Mouse (Mus musculus) myocyte (in vitro differentiated cells): ENCODE data around the gene Pld4.

Experiments
- E2F4 ChIP-seq: IDR thresholded peaks from one replicate; pipeline ENCODE4 v1.6.1; 2011; ENCODE audit warnings: mild to moderate bottlenecking, control low read depth, moderate library complexity; ENCODE audit not compliant: insufficient read depth
- MAX ChIP-seq: IDR thresholded peaks from one replicate; pipeline ENCODE4 v1.6.1; 2011; ENCODE audit warnings: low read depth, mild to moderate bottlenecking, control low read depth
- MYOD1 ChIP-seq, 3 experiments: IDR thresholded peaks; one replicate each; pipeline ENCODE4 v1.6.1; 2011; ENCODE audit warnings: control low read depth in 2 of 3, low read depth in 2 of 3, mild to moderate bottlenecking in 2 of 3, moderate library complexity in 1 of 3; ENCODE audit not compliant: insufficient read length in 2 of 3, control insufficient read depth in 1 of 3
- POLR2A ChIP-seq: IDR thresholded peaks from one replicate; pipeline ENCODE4 v1.6.1; 2011; ENCODE audit warnings: low read depth, mild to moderate bottlenecking, control low read depth, moderate library complexity; ENCODE audit not compliant: insufficient read length
- REST ChIP-seq: IDR thresholded peaks from one replicate; pipeline ENCODE4 v1.6.1; 2011; ENCODE audit warnings: mild to moderate bottlenecking, control low read depth, moderate library complexity; ENCODE audit not compliant: insufficient read depth, insufficient read length
- SRF ChIP-seq: IDR thresholded peaks from one replicate; pipeline ENCODE4 v1.6.1; 2011; ENCODE audit warnings: low read depth; ENCODE audit not compliant: control insufficient read depth, insufficient read length
- TCF3 ChIP-seq: IDR thresholded peaks from one replicate; pipeline ENCODE4 v1.6.1; 2011; ENCODE audit warnings: low read depth, control low read depth; ENCODE audit not compliant: insufficient read length
- USF1 ChIP-seq: IDR thresholded peaks from one replicate; pipeline ENCODE4 v1.6.1; 2011; ENCODE audit warnings: low read depth, mild to moderate bottlenecking, control low read depth, moderate library complexity

- no peak for TF ChIP-seq E2F4
- TF ChIP-seq POLR2A, result peak; percentile 36
- TF ChIP-seq MYOD1 (IDR thresholded peaks at IDR 0.05; ENCODE audit: control insufficient read depth in 1 of 3, insufficient read length in 2 of 3, low read depth in 2 of 3), result peak in 1 of 3 experiments; percentile 10
- no peak for TF ChIP-seq MAX
- TF ChIP-seq SRF, result no peak
- no peak for TF ChIP-seq TCF3
- no peak for TF ChIP-seq USF1
- TF ChIP-seq REST, result no peak
Observed at GRCm38 (mm10) chr12:112796551-112797510, 36.4 kb downstream of the Pld4 start.
